Mouse (Mus musculus) embryonic facial prominence, embryonic 13.5 days (tissue): ENCODE results near the gene Tcf7. TPM values are rescaled to one million over a fixed set of nuclear protein-coding genes. Genes with fewer than 3 reads are reported as not detected.

Experiments
- ATAC-seq: fragments of 200-750 bp; cut with Nextera tagmentation; 2 replicates; pipeline ENCODE4 v1.8.0; 2017; ENCODE audit warnings: low read depth; ENCODE audit not compliant: insufficient number of reproducible peaks, insufficient read depth, low FRiP score, low TSS enrichment
- H3K27ac ChIP-seq: fragments of 300-500 bp; sonication (generic); 2 replicates; pipeline ENCODE4 v1.5.1; 2015; ENCODE audit warnings: moderate library complexity, mild to moderate bottlenecking, inconsistent platforms
- H3K27me3 ChIP-seq: fragments of 300-500 bp; sonication (generic); 2 replicates; pipeline ENCODE4 v1.6.1; 2015; ENCODE audit warnings: mild to moderate bottlenecking, inconsistent platforms
- H3K36me3 ChIP-seq: fragments of 300-500 bp; sonication (generic); 2 replicates; pipeline ENCODE4 v1.6.1; 2015; ENCODE audit warnings: mild to moderate bottlenecking, inconsistent platforms
- H3K4me1 ChIP-seq: fragments of 300-500 bp; sonication (generic); 2 replicates; pipeline ENCODE4 v1.6.1; 2015; ENCODE audit warnings: inconsistent platforms
- H3K4me2 ChIP-seq: fragments of 300-500 bp; sonication (generic); 2 replicates; pipeline ENCODE4 v1.6.1; 2015; ENCODE audit warnings: moderate library complexity, mild to moderate bottlenecking, inconsistent platforms
- H3K4me3 ChIP-seq: fragments of 300-500 bp; sonication (generic); 2 replicates; pipeline ENCODE4 v1.5.1; 2015; ENCODE audit warnings: mild to moderate bottlenecking, inconsistent platforms
- H3K9ac ChIP-seq: fragments of 300-500 bp; sonication (generic); 2 replicates; pipeline ENCODE4 v1.6.1; 2015; ENCODE audit warnings: mild to moderate bottlenecking, inconsistent platforms
- H3K9me3 ChIP-seq: fragments of 300-500 bp; sonication (generic); 2 replicates; pipeline ENCODE4 v1.6.1; 2016; ENCODE audit warnings: inconsistent platforms
- WGBS: fragments of 180-500 bp; shearing (Covaris S2); methylation state at CpG from one replicate; pipeline ENCODE4 v1.1.7; 2015; ENCODE audit warnings: mixed read lengths; 5-methylcytosine and 5-hydroxymethylcytosine counted together
- polyA plus RNA-seq: library from polyadenylated mRNA; unstranded; fragments of >200 nt; fragmentation: Nextera tagmentation; extraction: Ambion mirVana; gene quantifications from 2 replicates; pipeline ENCODE4 v1.2.1, GENCODE M21; 2015

Tcf7 gene
- 8.6 and 11.4 TPM in 2 replicates for polyA plus RNA-seq

GRCm38 (mm10) chr11:52282774-52283595, at the start of gene Tcf7:
Gene Tcf7, minus strand, starts transcription at chr11:52283014.
- H3K4me3 ChIP-seq = peak within 1 kb of the TSS; percentile 68
- peak; percentile 50; the same call in 1 of the 2 replicates for ATAC-seq
- peaks cover 49% of the 10 kb centered on the region for H3K27me3 ChIP-seq
- no peaks in the 10 kb centered on the region; the same call in 1 of the 2 replicates for H3K36me3 ChIP-seq
- H3K9me3 ChIP-seq = no peaks in the 10 kb centered on the region
- H3K27ac ChIP-seq = peak within 1 kb of the TSS; percentile 16; the same call in 1 of the 2 replicates
- H3K9ac ChIP-seq = peak within 1 kb of the TSS; percentile 79
- peaks cover 37% of the 10 kb centered on the region for H3K4me1 ChIP-seq
- H3K4me2 ChIP-seq = peak within 1 kb of the TSS; percentile 95
- under 1% methylated on average over 87 of the region's 97 CpGs for WGBS

- H3K27me3 ChIP-seq = no peaks in the 10 kb centered on the region
- ATAC-seq = no peak
- H3K4me2 ChIP-seq = no peak overlapping the region
- no peak overlapping the region for H3K4me3 ChIP-seq
- no peaks in the 10 kb centered on the region for H3K4me1 ChIP-seq
- no peaks in the 10 kb centered on the region for H3K36me3 ChIP-seq
- H3K27ac ChIP-seq = no peak overlapping the region
- no peaks in the 10 kb centered on the region for H3K9me3 ChIP-seq
- no peak overlapping the region for H3K9ac ChIP-seq
- WGBS = 56% methylated on average over 3 of the region's 3 CpGs
These were observed 44.5 kb upstream of the Tcf7 start for GRCm38 (mm10) chr11:52327313-52327712.

GRCm38 (mm10) chr11:52324442-52325367, 41.9 kb upstream of the Tcf7 start:
- Histone ChIP-seq H3K27ac (no peak overlapping the region), H3K4me2 (no peak overlapping the region), H3K27me3 (no peaks in the 10 kb centered on the region), H3K4me3 (no peak overlapping the region), H3K9ac (no peak overlapping the region), H3K4me1 (no peaks in the 10 kb centered on the region), H3K36me3 (no peaks in the 10 kb centered on the region), H3K9me3 (no peaks in the 10 kb centered on the region)
- ATAC-seq = no peak
- 53% methylated on average over 23 of the region's 23 CpGs for WGBS

- Histone ChIP-seq H3K27ac (no peak overlapping the region), H3K4me2 (no peak overlapping the region), H3K4me3 (no peak overlapping the region), H3K27me3 (no peaks in the 10 kb centered on the region), H3K9ac (no peak overlapping the region), H3K4me1 (no peaks in the 10 kb centered on the region), H3K36me3 (no peaks in the 10 kb centered on the region), H3K9me3 (no peaks in the 10 kb centered on the region)
- WGBS = 65% methylated on average over 3 of the region's 3 CpGs
- no peak for ATAC-seq
These were observed 38.7 kb upstream of the Tcf7 start for GRCm38 (mm10) chr11:52321540-52321939.

- ATAC-seq = no peak
- WGBS = 77% methylated on average over 4 of the region's 4 CpGs
- H3K36me3 ChIP-seq = no peaks in the 10 kb centered on the region
These were observed 37.7 kb upstream of the Tcf7 start for GRCm38 (mm10) chr11:52320529-52320928.

GRCm38 (mm10) chr11:52319664-52320063, 36.9 kb upstream of the Tcf7 start:
- no peak for ATAC-seq
- 72% methylated on average over 4 of the region's 4 CpGs for WGBS

More at GRCm38 (mm10) chr11:52320529-52320928, 37.7 kb upstream of the Tcf7 start:
- Histone ChIP-seq H3K4me3 (no peak overlapping the region), H3K27ac (no peak overlapping the region), H3K4me1 (no peaks in the 10 kb centered on the region), H3K9me3 (no peaks in the 10 kb centered on the region), H3K9ac (no peak overlapping the region), H3K4me2 (no peak overlapping the region), H3K27me3 (no peaks in the 10 kb centered on the region)

GRCm38 (mm10) chr11:52318445-52318844, 35.6 kb upstream of the Tcf7 start:
- Histone ChIP-seq H3K4me3 (no peak overlapping the region), H3K4me2 (no peak overlapping the region), H3K9ac (no peak overlapping the region), H3K4me1 (no peaks in the 10 kb centered on the region), H3K27ac (no peak overlapping the region), H3K27me3 (peaks cover 8% of the 10 kb centered on the region), H3K9me3 (no peaks in the 10 kb centered on the region), H3K36me3 (no peaks in the 10 kb centered on the region)
- ATAC-seq = no peak
- WGBS = 81% methylated on average over 13 of the region's 13 CpGs

More at GRCm38 (mm10) chr11:52319664-52320063, 36.9 kb upstream of the Tcf7 start:
- Histone ChIP-seq H3K27me3 (no peaks in the 10 kb centered on the region), H3K4me2 (no peak overlapping the region), H3K4me1 (no peaks in the 10 kb centered on the region), H3K4me3 (no peak overlapping the region), H3K27ac (no peak overlapping the region), H3K36me3 (no peaks in the 10 kb centered on the region), H3K9ac (no peak overlapping the region), H3K9me3 (no peaks in the 10 kb centered on the region)

GRCm38 (mm10) chr11:52314102-52314793, 31.4 kb upstream of the Tcf7 start:
- Histone ChIP-seq H3K4me2 (peak overlapping the region; percentile 36), H3K9me3 (no peaks in the 10 kb centered on the region), H3K4me3 (no peak overlapping the region), H3K27me3 (peaks cover 12% of the 10 kb centered on the region), H3K27ac (no peak overlapping the region), H3K36me3 (no peaks in the 10 kb centered on the region), H3K4me1 (peaks cover 17% of the 10 kb centered on the region), H3K9ac (no peak overlapping the region; the same call in 1 of the 2 replicates)
- no peak for ATAC-seq
- WGBS = 13% methylated on average over 26 of the region's 26 CpGs

GRCm38 (mm10) chr11:52310709-52311108, 27.9 kb upstream of the Tcf7 start:
- Histone ChIP-seq H3K4me2 (peak overlapping the region; percentile 37), H3K36me3 (no peaks in the 10 kb centered on the region), H3K4me1 (peaks cover 17% of the 10 kb centered on the region), H3K4me3 (no peak overlapping the region), H3K27me3 (peaks cover 12% of the 10 kb centered on the region), H3K27ac (peak overlapping the region; percentile 69), H3K9ac (no peak overlapping the region), H3K9me3 (no peaks in the 10 kb centered on the region)
- ATAC-seq = 0 out of 2 replicates have a peak, but pooled peaks have one; percentile 41
- WGBS = 26% methylated on average over 14 of the region's 14 CpGs

- WGBS = 60% methylated on average over 3 of the region's 3 CpGs
- no peak overlapping the region for H3K4me3 ChIP-seq
- H3K9ac ChIP-seq = no peak overlapping the region
- peaks cover 17% of the 10 kb centered on the region for H3K4me1 ChIP-seq
- H3K4me2 ChIP-seq = no peak overlapping the region
- H3K36me3 ChIP-seq = no peaks in the 10 kb centered on the region
- H3K27ac ChIP-seq = no peak overlapping the region
- peaks cover 12% of the 10 kb centered on the region for H3K27me3 ChIP-seq
- ATAC-seq = no peak
- no peaks in the 10 kb centered on the region for H3K9me3 ChIP-seq
These were observed 26.7 kb upstream of the Tcf7 start for GRCm38 (mm10) chr11:52309487-52309886.

- H3K36me3 ChIP-seq = no peaks in the 10 kb centered on the region
- 88% methylated on average over 7 of the region's 7 CpGs for WGBS
- no peak overlapping the region for H3K4me3 ChIP-seq
- H3K4me2 ChIP-seq = no peak overlapping the region
- H3K9ac ChIP-seq = no peak overlapping the region
- no peak overlapping the region for H3K27ac ChIP-seq
- peaks cover 17% of the 10 kb centered on the region for H3K4me1 ChIP-seq
- no peaks in the 10 kb centered on the region for H3K27me3 ChIP-seq
- ATAC-seq = no peak
- no peaks in the 10 kb centered on the region for H3K9me3 ChIP-seq
These were observed 23.6 kb upstream of the Tcf7 start for GRCm38 (mm10) chr11:52306431-52306830.
